Mouse (Mus musculus): ENCODE measurements around the gene Gm21767. TPM values are rescaled to one million over a fixed set of nuclear protein-coding genes. Genes with fewer than 3 reads are reported as not detected.
"Not testable (repeated sequence)": the region's sequence is repeated elsewhere in the genome, so short reads cannot be mapped to it uniquely, and the experiment has no call there.

Gm21767 gene
- polyA plus RNA-seq (2014; fragmentation: Nextera tagmentation; extraction: Ambion mirVana): not detected in 2 replicates

DNA sequence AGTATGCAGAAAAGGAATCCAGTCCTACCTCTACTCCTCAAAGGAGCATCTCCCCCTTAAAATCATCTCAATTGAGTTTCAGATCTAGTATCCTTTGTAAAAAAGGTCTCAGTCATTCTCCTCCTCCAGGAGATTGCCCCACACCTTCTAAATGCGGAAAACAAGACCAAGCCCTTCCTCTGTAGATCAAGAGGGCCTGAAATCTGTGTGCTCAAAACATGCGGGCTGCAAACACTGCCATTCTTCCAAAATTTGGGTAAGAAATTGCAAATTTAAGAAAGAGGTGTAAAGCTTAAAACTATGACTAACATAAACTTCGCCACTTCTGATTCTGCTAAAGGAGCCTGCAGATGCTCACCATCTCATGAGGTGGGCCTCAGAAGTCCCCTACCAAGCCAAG is at the start of gene Gm21767:
Gene Gm21767, plus strand, starts transcription at position 301 of the 400 bp plus-strand sequence.
- not testable (repeated sequence) for H3K9me3 ChIP-seq (replicated peaks; ENCODE audit: control insufficient read depth, low read length); H3K4me2 ChIP-seq (ENCODE audit: low read length); H3K4me1 ChIP-seq (ENCODE audit: control insufficient read depth, insufficient read depth, low read length); ATAC-seq; H3K4me3 ChIP-seq (ENCODE audit: low read depth, low read length); H3K9ac ChIP-seq (ENCODE audit: low read length); H3K27ac ChIP-seq (ENCODE audit: low read depth, low read length); DNase-seq (ENCODE audit: low spot score); H3K36me3 ChIP-seq (ENCODE audit: control insufficient read depth, insufficient read depth, low read length); H3K27me3 ChIP-seq (replicated peaks; ENCODE audit: control insufficient read depth, insufficient read depth, low read length)
- no CpG with 5 or more reads among the region's 3 CpGs for WGBS
